Mouse (Mus musculus): Measurements from ENCODE around the gene Ppp1r12a. TPM values are rescaled to one million over a fixed set of nuclear protein-coding genes. Genes with fewer than 3 reads are reported as not detected.

The Ppp1r12a gene
- polyA plus RNA-seq, 1 experiment from 2014 or later: 64.9 TPM

DNA sequence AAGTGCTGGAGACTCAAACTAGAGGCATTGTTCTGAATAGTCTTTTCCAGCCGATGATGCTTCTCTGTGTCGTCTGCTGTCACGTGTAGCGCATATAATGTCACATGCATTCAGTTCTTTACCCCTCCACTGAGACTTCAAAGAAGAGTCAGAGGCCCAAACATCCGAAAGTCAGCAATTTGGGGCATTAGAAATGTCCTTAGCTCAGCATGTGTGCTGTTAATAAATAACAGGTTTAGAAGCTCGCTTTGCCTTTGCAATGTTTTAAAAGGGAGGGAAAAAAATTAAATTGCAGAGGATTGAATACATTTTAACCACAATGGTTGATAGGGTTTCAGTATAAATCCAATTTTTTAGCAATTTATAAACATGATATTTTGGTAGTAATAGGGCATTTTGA, 151.9 kb downstream of the Ppp1r12a start:
- 81% methylated on average over 6 of the region's 6 CpGs for WGBS
- H3K4me3 ChIP-seq (ENCODE audit: low read depth, low read length): no peak overlapping the region
- H3K27me3 ChIP-seq (replicated peaks; ENCODE audit: control insufficient read depth, insufficient read depth, low read length): no peaks in the 10 kb centered on the region
- no peak for DNase-seq (ENCODE audit: low spot score)
- H3K27ac ChIP-seq (ENCODE audit: low read depth, low read length): no peak overlapping the region
- no peak for ATAC-seq
- no peak overlapping the region for H3K9ac ChIP-seq (ENCODE audit: low read length)
- H3K4me1 ChIP-seq (ENCODE audit: control insufficient read depth, insufficient read depth, low read length): no peaks in the 10 kb centered on the region
- no peak overlapping the region for H3K4me2 ChIP-seq (ENCODE audit: low read length)
- H3K36me3 ChIP-seq (ENCODE audit: control insufficient read depth, insufficient read depth, low read length): no peaks in the 10 kb centered on the region
- H3K9me3 ChIP-seq (replicated peaks; ENCODE audit: control insufficient read depth, low read length): no peaks in the 10 kb centered on the region

DNA sequence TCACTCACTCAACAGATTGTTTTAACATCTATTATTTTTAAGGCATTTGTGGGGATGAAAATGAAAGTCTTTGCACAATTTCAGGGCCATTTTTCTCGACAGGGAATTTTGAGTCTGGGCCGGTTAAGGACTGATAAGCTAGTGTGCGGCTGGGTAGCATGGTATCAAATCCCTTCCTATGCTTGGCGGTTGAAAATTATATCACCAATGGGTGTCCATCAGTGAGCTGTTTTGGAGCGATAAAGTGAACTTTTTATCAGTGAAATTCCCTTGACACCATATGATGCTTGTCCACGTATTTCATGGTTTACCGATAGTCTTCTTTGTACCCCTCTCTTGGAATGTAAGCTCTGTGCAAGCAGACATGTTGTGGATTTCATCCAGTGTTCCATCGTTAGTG, 152.4 kb downstream of the Ppp1r12a start:
- Histone ChIP-seq H3K36me3 (ENCODE audit: control insufficient read depth, insufficient read depth, low read length) (no peaks in the 10 kb centered on the region), H3K4me1 (ENCODE audit: control insufficient read depth, insufficient read depth, low read length) (no peaks in the 10 kb centered on the region), H3K27ac (ENCODE audit: low read depth, low read length) (no peak overlapping the region), H3K9me3 (replicated peaks; ENCODE audit: control insufficient read depth, low read length) (no peaks in the 10 kb centered on the region), H3K9ac (ENCODE audit: low read length) (no peak overlapping the region), H3K4me3 (ENCODE audit: low read depth, low read length) (no peak overlapping the region), H3K4me2 (ENCODE audit: low read length) (no peak overlapping the region), H3K27me3 (replicated peaks; ENCODE audit: control insufficient read depth, insufficient read depth, low read length) (no peaks in the 10 kb centered on the region)
- DNase-seq (ENCODE audit: low spot score): no peak
- WGBS: 91% methylated on average over 8 of the region's 8 CpGs
- no peak for ATAC-seq

DNA sequence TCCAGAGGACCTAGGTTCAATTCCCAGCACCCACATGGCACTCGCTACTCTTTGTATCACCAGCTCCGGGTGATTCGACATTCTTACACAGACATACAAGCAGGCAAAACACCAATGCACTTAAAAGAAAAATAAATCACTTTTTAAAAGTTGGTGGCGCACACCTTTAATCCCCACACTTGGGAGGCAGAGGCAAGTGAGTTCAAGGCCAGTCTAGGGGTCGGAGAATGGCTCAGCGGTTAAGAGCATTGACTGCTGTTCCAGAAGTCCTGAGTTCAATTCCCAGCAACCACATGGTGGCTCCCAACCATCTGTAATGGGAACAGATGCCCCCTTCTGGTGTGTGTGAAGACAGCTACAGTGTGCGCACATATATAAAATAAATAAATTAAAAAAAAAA, 153.2 kb downstream of the Ppp1r12a start:
- Histone ChIP-seq H3K4me1 (ENCODE audit: control insufficient read depth, insufficient read depth, low read length) (no peaks in the 10 kb centered on the region), H3K36me3 (ENCODE audit: control insufficient read depth, insufficient read depth, low read length) (no peaks in the 10 kb centered on the region), H3K4me2 (ENCODE audit: low read length) (no peak overlapping the region), H3K9me3 (replicated peaks; ENCODE audit: control insufficient read depth, low read length) (no peaks in the 10 kb centered on the region), H3K27ac (ENCODE audit: low read depth, low read length) (no peak overlapping the region), H3K4me3 (ENCODE audit: low read depth, low read length) (no peak overlapping the region), H3K27me3 (replicated peaks; ENCODE audit: control insufficient read depth, insufficient read depth, low read length) (no peaks in the 10 kb centered on the region), H3K9ac (ENCODE audit: low read length) (no peak overlapping the region)
- ATAC-seq (no peak), DNase-seq (ENCODE audit: low spot score) (no peak)
- WGBS: 94% methylated on average over 7 of the region's 7 CpGs

DNA sequence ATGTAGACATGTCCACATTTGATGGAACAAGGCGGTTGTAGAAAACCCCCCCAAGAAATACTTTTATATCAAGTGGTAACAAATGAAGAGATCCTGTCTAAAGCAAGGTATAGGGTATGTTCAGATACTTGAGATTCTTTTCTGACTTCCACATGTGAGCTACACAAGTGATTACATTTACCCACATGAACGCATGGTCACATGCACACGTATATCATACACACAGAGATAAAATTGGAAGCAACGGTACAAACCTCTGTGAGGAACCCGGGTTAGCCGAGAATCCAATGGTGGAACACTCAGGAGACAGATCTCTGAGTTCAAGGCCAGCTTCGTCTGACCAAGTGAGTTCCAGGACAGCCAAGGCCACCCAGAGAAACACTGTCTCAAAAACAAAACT, 166.4 kb downstream of the Ppp1r12a start:
- H3K9me3 ChIP-seq (replicated peaks; ENCODE audit: control insufficient read depth, low read length): no peaks in the 10 kb centered on the region
- no peaks in the 10 kb centered on the region for H3K4me1 ChIP-seq (ENCODE audit: control insufficient read depth, insufficient read depth, low read length)
- H3K9ac ChIP-seq (ENCODE audit: low read length): no peak overlapping the region
- no peak overlapping the region for H3K4me3 ChIP-seq (ENCODE audit: low read depth, low read length)
- DNase-seq (ENCODE audit: low spot score) (no peak), ATAC-seq (no peak)
- H3K27ac ChIP-seq (ENCODE audit: low read depth, low read length): no peak overlapping the region
- no peak overlapping the region for H3K4me2 ChIP-seq (ENCODE audit: low read length)
- WGBS: 93% methylated on average over 7 of the region's 7 CpGs
- H3K36me3 ChIP-seq (ENCODE audit: control insufficient read depth, insufficient read depth, low read length): no peaks in the 10 kb centered on the region
- peaks cover 8% of the 10 kb centered on the region for H3K27me3 ChIP-seq (replicated peaks; ENCODE audit: control insufficient read depth, insufficient read depth, low read length)

DNA sequence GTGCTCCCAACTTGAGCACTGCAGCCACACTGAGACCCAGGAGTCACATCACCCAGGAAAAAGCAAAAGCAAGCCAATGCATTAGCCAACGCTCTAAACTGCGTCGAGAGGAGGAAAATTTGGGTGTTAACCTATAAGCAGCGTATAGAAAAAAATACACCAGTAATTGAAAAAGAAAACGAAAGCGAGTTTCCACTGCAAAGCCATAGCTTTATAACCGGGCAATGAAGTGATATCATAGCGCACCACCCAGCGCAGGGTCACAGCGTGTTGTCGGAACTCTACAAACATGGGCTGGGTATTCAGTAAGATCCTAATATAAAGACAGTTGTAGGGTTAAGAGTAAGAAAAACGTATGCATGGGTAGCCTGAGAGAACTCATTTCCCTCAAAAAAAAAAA, 167.0 kb downstream of the Ppp1r12a start:
- 92% methylated on average over 12 of the region's 12 CpGs for WGBS

DNA sequence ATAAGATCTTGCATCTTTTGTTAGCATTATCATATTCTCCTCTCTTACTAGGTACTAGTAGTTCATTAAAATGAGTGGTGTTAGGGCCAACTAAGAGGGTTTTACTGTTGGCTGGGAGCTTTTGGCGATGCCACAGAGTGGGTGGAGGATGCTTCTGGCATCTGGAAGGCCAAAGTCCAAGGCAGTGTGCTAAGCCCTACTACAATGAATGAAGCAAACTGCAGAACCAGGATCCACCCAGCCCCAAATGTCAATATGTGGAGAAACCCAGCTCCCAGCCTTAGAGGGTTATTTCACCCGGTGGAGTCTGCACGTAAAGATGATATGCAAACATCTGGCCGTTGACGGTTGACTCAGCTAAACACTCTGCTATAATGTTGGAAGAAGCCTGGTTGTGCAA, 167.8 kb downstream of the Ppp1r12a start:
- Histone ChIP-seq H3K9me3 (replicated peaks; ENCODE audit: control insufficient read depth, low read length) (no peaks in the 10 kb centered on the region), H3K36me3 (ENCODE audit: control insufficient read depth, insufficient read depth, low read length) (no peaks in the 10 kb centered on the region), H3K4me2 (ENCODE audit: low read length) (no peak overlapping the region), H3K27ac (ENCODE audit: low read depth, low read length) (no peak overlapping the region), H3K4me3 (ENCODE audit: low read depth, low read length) (no peak overlapping the region), H3K27me3 (replicated peaks; ENCODE audit: control insufficient read depth, insufficient read depth, low read length) (peaks cover 8% of the 10 kb centered on the region), H3K9ac (ENCODE audit: low read length) (no peak overlapping the region), H3K4me1 (ENCODE audit: control insufficient read depth, insufficient read depth, low read length) (no peaks in the 10 kb centered on the region)
- whole genome bisulfite sequencing: 90% methylated on average over 5 of the region's 5 CpGs
- ATAC-seq (no peak), DNase-seq (ENCODE audit: low spot score) (no peak)

More for the DNA sequence above, 167.0 kb downstream of the Ppp1r12a start:
- peaks cover 8% of the 10 kb centered on the region for H3K27me3 ChIP-seq (replicated peaks; ENCODE audit: control insufficient read depth, insufficient read depth, low read length)
- H3K9ac ChIP-seq (ENCODE audit: low read length): no peak overlapping the region
- no peaks in the 10 kb centered on the region for H3K36me3 ChIP-seq (ENCODE audit: control insufficient read depth, insufficient read depth, low read length)
- no peaks in the 10 kb centered on the region for H3K9me3 ChIP-seq (replicated peaks; ENCODE audit: control insufficient read depth, low read length)
- H3K4me1 ChIP-seq (ENCODE audit: control insufficient read depth, insufficient read depth, low read length): no peaks in the 10 kb centered on the region
- no peak overlapping the region for H3K27ac ChIP-seq (ENCODE audit: low read depth, low read length)
- no peak overlapping the region for H3K4me2 ChIP-seq (ENCODE audit: low read length)
- ATAC-seq: no peak
- H3K4me3 ChIP-seq (ENCODE audit: low read depth, low read length): no peak overlapping the region
- no peak for DNase-seq (ENCODE audit: low spot score)

DNA sequence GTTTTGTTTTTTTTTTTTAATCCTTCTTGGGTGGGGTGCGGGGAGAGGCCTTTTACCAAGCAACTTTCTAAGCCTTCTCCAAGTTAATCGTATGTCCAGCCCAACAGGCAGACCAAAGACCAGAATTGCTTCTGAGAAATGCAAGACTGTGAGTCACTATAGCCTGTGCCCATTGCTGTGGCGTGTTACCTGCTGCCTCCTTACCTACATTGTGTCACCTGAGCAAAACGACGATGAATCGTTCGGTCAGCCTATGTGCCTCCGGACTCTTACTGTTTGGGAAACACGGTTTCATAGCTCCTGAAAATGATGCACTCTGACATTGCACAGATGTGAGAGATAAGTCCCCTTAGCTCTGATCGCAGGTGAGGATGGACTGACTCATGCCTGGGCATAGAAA, 169.0 kb downstream of the Ppp1r12a start:
- no peak for ATAC-seq
- Histone ChIP-seq H3K4me2 (ENCODE audit: low read length) (peak overlapping the region; percentile 95), H3K27me3 (replicated peaks; ENCODE audit: control insufficient read depth, insufficient read depth, low read length) (peaks cover 8% of the 10 kb centered on the region), H3K36me3 (ENCODE audit: control insufficient read depth, insufficient read depth, low read length) (no peaks in the 10 kb centered on the region), H3K4me1 (ENCODE audit: control insufficient read depth, insufficient read depth, low read length) (no peaks in the 10 kb centered on the region), H3K9ac (ENCODE audit: low read length) (no peak overlapping the region), H3K9me3 (replicated peaks; ENCODE audit: control insufficient read depth, low read length) (no peaks in the 10 kb centered on the region), H3K27ac (ENCODE audit: low read depth, low read length) (no peak overlapping the region), H3K4me3 (ENCODE audit: low read depth, low read length) (peak overlapping the region; percentile 76)
- no peak for DNase-seq (ENCODE audit: low spot score)
- 6% methylated on average over 10 of the region's 10 CpGs for WGBS

DNA sequence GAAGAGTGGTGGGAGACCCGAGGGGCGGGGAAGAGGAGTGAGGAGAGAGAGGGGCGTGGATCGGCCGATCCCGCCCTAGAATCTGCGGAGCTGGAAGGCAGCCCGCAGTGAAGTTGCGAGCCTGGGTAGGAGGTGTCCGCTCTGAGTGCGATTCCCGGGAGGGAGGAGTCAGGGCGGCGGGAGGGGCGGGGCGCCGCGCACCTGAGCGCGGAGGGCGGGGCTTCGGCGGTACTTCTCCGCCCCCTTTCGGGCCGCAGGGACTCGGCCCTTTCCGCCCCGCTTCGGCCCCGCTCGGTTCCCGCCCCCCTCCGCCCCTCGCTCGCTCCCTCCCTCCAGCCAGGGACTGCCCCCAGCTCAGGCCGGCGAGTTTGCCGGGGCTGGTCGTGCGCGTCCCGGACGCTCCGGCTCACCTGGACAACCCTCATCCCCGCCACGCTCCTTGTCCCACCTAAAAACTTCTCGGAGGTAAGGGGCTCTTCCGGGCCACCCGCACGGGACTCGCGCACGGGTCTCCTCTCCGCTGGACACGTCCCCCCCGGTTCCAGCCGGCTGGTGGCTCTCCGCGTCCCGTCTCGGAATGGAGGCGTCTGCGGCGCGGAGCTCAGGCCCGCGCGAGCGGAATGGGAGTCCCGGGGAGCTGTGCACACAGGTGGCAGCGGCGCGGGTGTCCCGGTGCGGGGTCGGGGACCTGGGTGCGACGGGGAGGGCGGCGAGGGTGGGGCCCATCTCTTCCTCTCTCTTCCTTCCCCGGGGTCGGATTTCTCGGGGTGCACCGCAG, 170.0 kb downstream of the Ppp1r12a start, which contains the start of gene Pawr:
Pawr (plus strand) TSS at position 338 of the 778 bp plus-strand sequence.
- WGBS: under 1% methylated on average over 63 of the region's 85 CpGs
- no peaks in the 10 kb centered on the region for H3K9me3 ChIP-seq (replicated peaks; ENCODE audit: control insufficient read depth, low read length)
- ATAC-seq: peak; percentile 88
- peak within 1 kb of the TSS; percentile 48; the same call in 1 of the 2 replicates for H3K27ac ChIP-seq (ENCODE audit: low read depth, low read length)
- peaks cover 8% of the 10 kb centered on the region for H3K27me3 ChIP-seq (replicated peaks; ENCODE audit: control insufficient read depth, insufficient read depth, low read length)
- peak; percentile 76 for DNase-seq (ENCODE audit: low spot score)
- no peaks in the 10 kb centered on the region for H3K4me1 ChIP-seq (ENCODE audit: control insufficient read depth, insufficient read depth, low read length)
- peak within 1 kb of the TSS; percentile 95 for H3K4me2 ChIP-seq (ENCODE audit: low read length)
- H3K9ac ChIP-seq (ENCODE audit: low read length): peak within 1 kb of the TSS; percentile 71
- H3K36me3 ChIP-seq (ENCODE audit: control insufficient read depth, insufficient read depth, low read length): no peaks in the 10 kb centered on the region
- peak within 1 kb of the TSS; percentile 76 for H3K4me3 ChIP-seq (ENCODE audit: low read depth, low read length)
